Mouse (Mus musculus) ES-Bruce4 (cell line): ENCODE data around the gene Usp48.

Experiments
- CTCF ChIP-seq: IDR thresholded peaks from one replicate; pipeline ENCODE4 v1.8.1; 2011; ENCODE audit warnings: low read depth, low read length
- EP300 ChIP-seq: IDR thresholded peaks from 2 replicates; pipeline ENCODE4 v1.6.1; 2011; ENCODE audit warnings: low read depth, low read length; ENCODE audit not compliant: insufficient read depth

DNA sequence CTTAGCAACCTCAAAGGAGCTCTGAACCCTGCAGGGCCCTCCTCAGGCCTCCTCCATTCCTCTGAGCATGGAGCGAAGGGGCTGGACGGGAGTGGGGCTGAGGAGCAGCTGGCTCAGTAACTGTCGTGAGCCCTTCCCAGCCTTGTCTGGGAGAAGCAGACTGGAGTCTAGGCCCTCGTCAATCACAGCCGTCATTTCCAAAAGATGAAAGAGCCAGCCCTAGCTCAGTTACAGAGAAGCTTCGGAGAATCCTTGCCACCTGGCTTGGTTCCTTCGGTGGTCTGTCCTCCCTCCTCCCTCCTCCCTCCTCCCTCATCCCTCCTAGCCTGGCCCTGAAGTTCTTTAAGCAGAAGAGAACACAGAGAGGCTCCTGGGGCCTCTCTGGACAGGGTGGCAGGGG, 87.2 kb downstream of the Usp48 start:
- TF ChIP-seq EP300 (no peak), CTCF (no peak)
